Mouse (Mus musculus): Measurements from ENCODE around the gene Gxylt2. TPM values are rescaled to one million over a fixed set of nuclear protein-coding genes. Genes with fewer than 3 reads are reported as not detected.

Gxylt2 gene
- total RNA-seq, 2 experiments from 2014 or later, result 3.5 to 4.7 TPM

- intact Hi-C loops (cut with DNase I), result loop anchor here (10.0 kb wide), 2 partner anchors 549 to 1169 kb away; partner anchors contain the start of genes Eif4e3, Gm20696 and Rybp
- peak; percentile 86 for DNase-seq (ENCODE audit: low spot score)
Observed at GRCm38 (mm10) chr6:100833355-100833754, 128.8 kb downstream of the Gxylt2 start, which contains the start of gene Ppp4r2. Gene Ppp4r2 (plus strand): TSS chr6:100833622.

GRCm38 (mm10) chr6:100833811-100834481 is 129.4 kb downstream of the Gxylt2 start:
- intact Hi-C loops (cut with DNase I), result loop anchor here (10.0 kb wide), 2 partner anchors 549 to 1169 kb away; partner anchors contain the start of genes Eif4e3, Gm20696 and Rybp
- peak; percentile 20 for DNase-seq (ENCODE audit: low spot score)

- intact Hi-C loops (cut with DNase I), result loop anchor here (10.0 kb wide), 2 partner anchors 550 to 1170 kb away; partner anchors contain the start of genes Eif4e3, Gm20696 and Rybp
- no peak for DNase-seq (ENCODE audit: low spot score)
Observed at GRCm38 (mm10) chr6:100834489-100835160, 130.1 kb downstream of the Gxylt2 start.

GRCm38 (mm10) chr6:100845058-100845457 is 140.5 kb downstream of the Gxylt2 start:
- no peak for DNase-seq (ENCODE audit: low spot score)
- intact Hi-C loops (cut with DNase I), result no loop called here

- DNase-seq (ENCODE audit: low spot score), result no peak
- intact Hi-C loops (cut with DNase I), result no loop called here
Observed at GRCm38 (mm10) chr6:100847264-100847663, 142.7 kb downstream of the Gxylt2 start.

- intact Hi-C loops (cut with DNase I), result no loop called here
- no peak for DNase-seq (ENCODE audit: low spot score)
Observed at GRCm38 (mm10) chr6:100848682-100849375, 144.3 kb downstream of the Gxylt2 start.

GRCm38 (mm10) chr6:100850671-100851081 is 146.1 kb downstream of the Gxylt2 start:
- intact Hi-C loops (cut with DNase I), result no loop called here
- DNase-seq (ENCODE audit: low spot score), result no peak

GRCm38 (mm10) chr6:100851083-100851482 is 146.5 kb downstream of the Gxylt2 start:
- intact Hi-C loops (cut with DNase I), result no loop called here
- no peak for DNase-seq (ENCODE audit: low spot score)

Other genes with a start within 250 kb of the Gxylt2 start
- gene Shq1, start 33.6 kb upstream of the Gxylt2 start, total RNA-seq (2021), result 1 to 10 TPM; 2.8 to 3.2 TPM
- gene Ppp4r2, start 128.9 kb downstream of the Gxylt2 start, total RNA-seq (2021), result 10 to 100 TPM; 44.9 to 50.9 TPM

All from heart, postnatal 25 days (tissue).